Mouse (Mus musculus): ENCODE data around the gene Prpf40b. TPM values are rescaled to one million over a fixed set of nuclear protein-coding genes. Genes with fewer than 3 reads are reported as not detected.
A peak's percentile ranks its signal among the peaks of the same experiment; 100 is the strongest.

Gene Prpf40b
- polyA plus RNA-seq, 1 experiment from 2014 or later = 114 TPM

DNA sequence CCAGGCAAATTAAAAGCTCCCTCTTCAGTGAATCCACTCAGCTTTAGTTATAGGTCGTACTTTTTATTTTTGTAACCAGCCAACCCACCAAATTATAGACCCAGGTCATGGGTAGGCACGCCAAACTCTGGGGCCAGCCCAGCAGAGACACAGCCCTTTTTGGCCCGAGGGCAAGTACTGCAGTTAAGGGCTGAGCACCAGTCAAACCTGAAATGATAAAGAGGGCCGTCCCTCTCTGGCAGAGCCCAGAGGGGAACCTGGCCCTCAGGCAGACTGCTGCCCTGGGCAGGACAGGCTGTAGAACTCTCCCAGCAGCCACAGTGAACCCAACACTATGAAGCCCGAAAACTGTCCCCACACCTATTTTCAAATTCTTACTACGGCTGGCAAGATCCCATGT lies 61.6 kb downstream of the Prpf40b start:
- Histone ChIP-seq H3K9me3 (no peaks in the 10 kb centered on the region), H3K36me3 (no peaks in the 10 kb centered on the region), H3K4me3 (no peak overlapping the region), H3K4me2 (no peak overlapping the region), H3K9ac (no peak overlapping the region), H3K27ac (replicated peaks) (no peak overlapping the region), H3K4me1 (replicated peaks) (no peaks in the 10 kb centered on the region), H3K27me3 (no peaks in the 10 kb centered on the region)
- WGBS = 82% methylated on average over 6 of the region's 6 CpGs
- no peak for ATAC-seq (ENCODE audit: low FRiP score, low read depth)

DNA sequence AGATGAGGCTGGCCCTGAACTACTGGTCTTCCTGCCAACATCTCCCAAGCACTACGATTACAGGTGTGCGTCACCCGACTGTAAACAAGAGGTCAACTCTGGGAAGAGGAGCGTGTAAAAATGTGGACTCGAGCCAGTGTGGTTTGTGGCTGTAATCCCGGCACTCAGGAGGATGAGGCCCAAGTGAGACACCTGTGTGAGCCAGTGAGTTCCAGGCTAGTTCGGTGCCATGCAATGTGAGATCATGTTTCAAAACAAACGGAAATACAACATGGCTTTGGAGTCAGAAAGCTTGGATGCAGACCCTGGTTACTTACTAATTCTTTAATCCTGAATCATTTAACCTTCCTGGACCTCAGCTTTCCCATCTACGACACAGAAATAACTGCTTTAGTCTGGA lies 64.1 kb downstream of the Prpf40b start:
- Histone ChIP-seq H3K4me2 (no peak overlapping the region), H3K27ac (replicated peaks) (no peak overlapping the region), H3K4me1 (replicated peaks) (no peaks in the 10 kb centered on the region), H3K36me3 (no peaks in the 10 kb centered on the region), H3K27me3 (no peaks in the 10 kb centered on the region), H3K4me3 (no peak overlapping the region), H3K9me3 (no peaks in the 10 kb centered on the region), H3K9ac (no peak overlapping the region)
- 95% methylated on average over 9 of the region's 9 CpGs for WGBS
- ATAC-seq (ENCODE audit: low FRiP score, low read depth) = no peak

DNA sequence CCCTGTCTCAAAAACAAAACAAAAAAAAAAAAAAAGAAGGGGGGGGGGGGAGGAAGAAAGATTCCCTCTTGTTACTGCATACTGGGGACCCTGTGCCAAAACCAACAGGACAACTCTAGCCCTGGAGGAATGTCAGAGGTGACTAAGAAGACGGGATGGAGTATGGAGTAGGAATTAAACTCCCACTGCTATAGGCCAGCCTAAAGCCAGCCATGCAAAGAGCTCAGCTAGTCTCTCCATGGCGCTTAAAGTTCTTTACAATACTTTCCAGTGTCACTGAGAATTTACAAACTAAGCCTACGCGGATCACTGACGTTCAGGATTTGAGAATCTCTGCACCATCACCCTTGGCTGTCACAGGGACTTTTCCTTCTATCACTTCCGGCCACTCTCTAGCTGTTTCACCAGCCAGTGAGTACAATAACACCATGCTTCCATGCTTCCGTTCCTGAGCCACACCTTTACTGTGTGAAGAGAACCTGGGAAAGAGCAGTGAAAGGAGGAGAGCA lies 69.2 kb downstream of the Prpf40b start:
- WGBS = 79% methylated on average over 7 of the region's 7 CpGs
- Histone ChIP-seq H3K9me3 (no peaks in the 10 kb centered on the region), H3K9ac (no peak overlapping the region), H3K4me3 (no peak overlapping the region), H3K4me1 (replicated peaks) (peaks cover 14% of the 10 kb centered on the region), H3K27me3 (no peaks in the 10 kb centered on the region), H3K4me2 (no peak overlapping the region), H3K36me3 (no peaks in the 10 kb centered on the region), H3K27ac (replicated peaks) (0 out of 2 replicates have a peak overlapping the region, but pooled peaks have one; percentile 20)
- no peak for ATAC-seq (ENCODE audit: low FRiP score, low read depth)

DNA sequence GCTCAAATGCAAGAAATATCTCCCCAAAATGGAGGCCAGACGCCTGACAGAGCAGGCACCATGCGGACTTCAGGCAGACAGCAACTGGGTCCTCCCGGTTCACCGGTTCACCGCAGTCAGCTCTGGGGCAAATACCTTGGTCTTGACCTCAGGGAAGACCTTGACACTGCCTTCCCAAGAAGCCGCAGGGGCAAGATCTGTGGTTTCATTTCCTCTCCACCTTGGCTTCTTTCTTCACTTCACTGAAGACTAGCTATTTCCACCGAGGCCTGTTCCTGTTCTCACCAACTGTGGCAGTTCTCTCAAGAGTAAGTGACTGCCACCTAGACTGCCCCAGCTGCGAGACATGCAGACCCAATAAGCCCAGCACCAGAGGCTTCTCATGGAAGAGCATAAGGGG lies 70.0 kb downstream of the Prpf40b start:
- Histone ChIP-seq H3K9me3 (no peaks in the 10 kb centered on the region), H3K9ac (no peak overlapping the region), H3K36me3 (no peaks in the 10 kb centered on the region), H3K27me3 (no peaks in the 10 kb centered on the region), H3K4me1 (replicated peaks) (peaks cover 20% of the 10 kb centered on the region), H3K4me3 (no peak overlapping the region), H3K27ac (replicated peaks) (no peak overlapping the region), H3K4me2 (no peak overlapping the region)
- ATAC-seq (ENCODE audit: low FRiP score, low read depth) = no peak
- 75% methylated on average over 8 of the region's 8 CpGs for WGBS

Other genes with a start within 250 kb of the Prpf40b start
- gene Prph, start 239.9 kb upstream of the Prpf40b start, polyA plus RNA-seq (2015; fragmentation: Nextera tagmentation; extraction: Ambion mirVana) = 57.5 and 89.3 TPM in 2 replicates
- 8.5 and 10.1 TPM in 2 replicates for gene Troap, start 220.5 kb upstream of the Prpf40b start, polyA plus RNA-seq (2015; fragmentation: Nextera tagmentation; extraction: Ambion mirVana)
- gene C1ql4, start 207.3 kb upstream of the Prpf40b start, polyA plus RNA-seq (2015; fragmentation: Nextera tagmentation; extraction: Ambion mirVana) = 6.4 and 7.8 TPM in 2 replicates
- 1.1 and 1.3 TPM in 2 replicates for gene Dnajc22, start 201.9 kb upstream of the Prpf40b start, polyA plus RNA-seq (2015; fragmentation: Nextera tagmentation; extraction: Ambion mirVana)
- gene Spats2, start 169.2 kb upstream of the Prpf40b start, polyA plus RNA-seq (2015; fragmentation: Nextera tagmentation; extraction: Ambion mirVana) = 32.3 and 34.9 TPM in 2 replicates
- gene Kcnh3, start 70.2 kb upstream of the Prpf40b start, polyA plus RNA-seq (2015; fragmentation: Nextera tagmentation; extraction: Ambion mirVana) = 0.81 and 1.5 TPM in 2 replicates
- 203 and 209 TPM in 2 replicates for gene Mcrs1, start 43.1 kb upstream of the Prpf40b start, polyA plus RNA-seq (2015; fragmentation: Nextera tagmentation; extraction: Ambion mirVana)
- 0.55 and 0.86 TPM in 2 replicates for gene Fam186b, start 801 bp downstream of the Prpf40b start, polyA plus RNA-seq (2015; fragmentation: Nextera tagmentation; extraction: Ambion mirVana)
- 8.9 and 9.1 TPM in 2 replicates for gene Fmnl3, start 75.4 kb downstream of the Prpf40b start, polyA plus RNA-seq (2015; fragmentation: Nextera tagmentation; extraction: Ambion mirVana)
- 299 and 320 TPM in 2 replicates for gene Tmbim6, start 97.8 kb downstream of the Prpf40b start, polyA plus RNA-seq (2015; fragmentation: Nextera tagmentation; extraction: Ambion mirVana)
- gene Nckap5l, start 162.7 kb downstream of the Prpf40b start, polyA plus RNA-seq (2015; fragmentation: Nextera tagmentation; extraction: Ambion mirVana) = 14.7 and 17.1 TPM in 2 replicates
- 16.4 and 17.7 TPM in 2 replicates for gene Bcdin3d, start 179.6 kb downstream of the Prpf40b start, polyA plus RNA-seq (2015; fragmentation: Nextera tagmentation; extraction: Ambion mirVana)
- gene Faim2, start 233.1 kb downstream of the Prpf40b start, polyA plus RNA-seq (2015; fragmentation: Nextera tagmentation; extraction: Ambion mirVana) = 42.2 and 48.7 TPM in 2 replicates